Mouse (Mus musculus): Measurements from ENCODE around the gene Comt. TPM values are rescaled to one million over a fixed set of nuclear protein-coding genes. Genes with fewer than 3 reads are reported as not detected.

The Comt gene
- polyA plus RNA-seq, 1 experiment from 2014 or later, result 90.1 TPM

- Histone ChIP-seq H3K4me3 (ENCODE audit: low read depth, low read length) (peak overlapping the region; percentile 77), H3K36me3 (ENCODE audit: control insufficient read depth, insufficient read depth, low read length) (no peaks in the 10 kb centered on the region; the same call in 1 of the 2 replicates), H3K27me3 (ENCODE audit: control insufficient read depth, insufficient read depth, low read length) (no peaks in the 10 kb centered on the region), H3K27ac (ENCODE audit: low read depth, low read length) (peak overlapping the region; percentile 73; the same call in 1 of the 2 replicates), H3K9me3 (replicated peaks; ENCODE audit: control insufficient read depth, low read length) (no peaks in the 10 kb centered on the region), H3K9ac (ENCODE audit: low read depth, low read length) (peak overlapping the region; percentile 91), H3K4me1 (ENCODE audit: control insufficient read depth, insufficient read depth, low read length) (peaks cover 52% of the 10 kb centered on the region), H3K4me2 (peak overlapping the region; percentile 88)
- ATAC-seq (replicated peaks; ENCODE audit: insufficient number of reproducible peaks, low FRiP score, low TSS enrichment), result peak; percentile 84
- WGBS (ENCODE audit: insufficient replicate concordance), result under 1% methylated on average over 62 of the region's 63 CpGs
Measured at GRCm38 (mm10) chr16:18392469-18393426, 33.9 kb downstream of the Comt start.

DNA sequence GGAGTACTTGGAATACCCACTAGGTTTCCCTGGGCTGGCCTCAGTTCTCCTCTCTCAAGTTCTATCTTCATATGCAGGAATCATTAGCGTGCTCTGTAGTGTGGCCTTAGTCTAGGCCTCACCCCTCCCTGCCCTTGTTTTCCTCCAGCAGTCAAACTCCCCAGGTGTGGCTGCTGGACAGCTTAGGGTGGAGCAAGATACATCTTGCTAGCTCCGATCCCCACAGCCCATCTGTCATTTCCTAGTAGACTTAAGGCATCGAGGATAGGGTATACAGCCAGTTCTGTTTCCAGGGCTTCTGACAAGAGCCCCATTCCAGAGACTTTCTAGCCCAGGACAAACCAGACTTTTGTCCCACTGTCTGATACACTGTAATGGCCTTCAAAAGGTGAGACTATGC lies 34.9 kb downstream of the Comt start:
- H3K36me3 ChIP-seq (ENCODE audit: control insufficient read depth, insufficient read depth, low read length), result no peaks in the 10 kb centered on the region
- H3K9ac ChIP-seq (ENCODE audit: low read depth, low read length), result no peak overlapping the region
- H3K4me1 ChIP-seq (ENCODE audit: control insufficient read depth, insufficient read depth, low read length), result peaks cover 59% of the 10 kb centered on the region
- no peak for ATAC-seq (replicated peaks; ENCODE audit: insufficient number of reproducible peaks, low FRiP score, low TSS enrichment)
- no peak overlapping the region for H3K4me2 ChIP-seq
- H3K9me3 ChIP-seq (replicated peaks; ENCODE audit: control insufficient read depth, low read length), result no peaks in the 10 kb centered on the region
- no peak overlapping the region for H3K27ac ChIP-seq (ENCODE audit: low read depth, low read length)
- no peak overlapping the region for H3K4me3 ChIP-seq (ENCODE audit: low read depth, low read length)
- no peaks in the 10 kb centered on the region for H3K27me3 ChIP-seq (ENCODE audit: control insufficient read depth, insufficient read depth, low read length)
- WGBS (ENCODE audit: insufficient replicate concordance), result 84% methylated on average over 3 of the region's 3 CpGs

DNA sequence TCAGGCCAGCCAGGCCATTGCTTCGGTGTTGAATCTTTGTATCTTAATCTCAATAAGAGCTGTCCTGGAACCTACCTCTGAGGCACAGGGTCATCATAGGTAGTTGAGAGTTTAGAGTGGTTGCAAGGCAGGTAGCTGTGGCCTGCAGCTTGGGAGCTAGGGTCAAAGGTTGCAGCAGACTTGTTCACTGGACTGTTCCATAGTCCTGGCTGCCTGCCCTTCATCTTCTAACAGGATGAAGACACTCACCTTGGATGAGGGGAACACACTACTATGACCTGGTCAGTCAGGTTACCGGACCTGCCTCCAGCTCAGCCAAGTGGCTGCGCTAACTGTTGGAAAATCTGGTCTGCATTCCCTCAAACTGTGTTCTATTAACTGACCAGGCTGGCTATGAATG lies 35.5 kb downstream of the Comt start:
- no peak for ATAC-seq (replicated peaks; ENCODE audit: insufficient number of reproducible peaks, low FRiP score, low TSS enrichment)
- 89% methylated on average over 3 of the region's 3 CpGs for WGBS (ENCODE audit: insufficient replicate concordance)
- H3K4me1 ChIP-seq (ENCODE audit: control insufficient read depth, insufficient read depth, low read length), result peaks cover 53% of the 10 kb centered on the region
- no peak overlapping the region for H3K27ac ChIP-seq (ENCODE audit: low read depth, low read length)
- H3K9ac ChIP-seq (ENCODE audit: low read depth, low read length), result no peak overlapping the region
- H3K36me3 ChIP-seq (ENCODE audit: control insufficient read depth, insufficient read depth, low read length), result no peaks in the 10 kb centered on the region
- no peaks in the 10 kb centered on the region for H3K27me3 ChIP-seq (ENCODE audit: control insufficient read depth, insufficient read depth, low read length)
- H3K4me2 ChIP-seq, result no peak overlapping the region
- H3K4me3 ChIP-seq (ENCODE audit: low read depth, low read length), result no peak overlapping the region
- H3K9me3 ChIP-seq (replicated peaks; ENCODE audit: control insufficient read depth, low read length), result no peaks in the 10 kb centered on the region

- no peak for ATAC-seq (replicated peaks; ENCODE audit: insufficient number of reproducible peaks, low FRiP score, low TSS enrichment)
- Histone ChIP-seq H3K4me3 (ENCODE audit: low read depth, low read length) (no peak overlapping the region), H3K4me1 (ENCODE audit: control insufficient read depth, insufficient read depth, low read length) (peaks cover 48% of the 10 kb centered on the region), H3K27ac (ENCODE audit: low read depth, low read length) (no peak overlapping the region), H3K9ac (ENCODE audit: low read depth, low read length) (no peak overlapping the region), H3K36me3 (ENCODE audit: control insufficient read depth, insufficient read depth, low read length) (no peaks in the 10 kb centered on the region), H3K9me3 (replicated peaks; ENCODE audit: control insufficient read depth, low read length) (no peaks in the 10 kb centered on the region), H3K27me3 (ENCODE audit: control insufficient read depth, insufficient read depth, low read length) (no peaks in the 10 kb centered on the region), H3K4me2 (no peak overlapping the region)
- WGBS (ENCODE audit: insufficient replicate concordance), result 70% methylated on average over 6 of the region's 6 CpGs
Measured at GRCm38 (mm10) chr16:18390399-18390798, 36.3 kb downstream of the Comt start.

GRCm38 (mm10) chr16:18388583-18389435 lies 37.8 kb downstream of the Comt start:
- Histone ChIP-seq H3K4me2 (no peak overlapping the region), H3K9me3 (replicated peaks; ENCODE audit: control insufficient read depth, low read length) (no peaks in the 10 kb centered on the region), H3K27me3 (ENCODE audit: control insufficient read depth, insufficient read depth, low read length) (no peaks in the 10 kb centered on the region), H3K27ac (ENCODE audit: low read depth, low read length) (0 out of 2 replicates have a peak overlapping the region, but pooled peaks have one; percentile 22), H3K4me3 (ENCODE audit: low read depth, low read length) (no peak overlapping the region), H3K9ac (ENCODE audit: low read depth, low read length) (no peak overlapping the region), H3K36me3 (ENCODE audit: control insufficient read depth, insufficient read depth, low read length) (no peaks in the 10 kb centered on the region), H3K4me1 (ENCODE audit: control insufficient read depth, insufficient read depth, low read length) (peaks cover 33% of the 10 kb centered on the region)
- WGBS (ENCODE audit: insufficient replicate concordance), result 81% methylated on average over 14 of the region's 14 CpGs
- ATAC-seq (replicated peaks; ENCODE audit: insufficient number of reproducible peaks, low FRiP score, low TSS enrichment), result no peak

DNA sequence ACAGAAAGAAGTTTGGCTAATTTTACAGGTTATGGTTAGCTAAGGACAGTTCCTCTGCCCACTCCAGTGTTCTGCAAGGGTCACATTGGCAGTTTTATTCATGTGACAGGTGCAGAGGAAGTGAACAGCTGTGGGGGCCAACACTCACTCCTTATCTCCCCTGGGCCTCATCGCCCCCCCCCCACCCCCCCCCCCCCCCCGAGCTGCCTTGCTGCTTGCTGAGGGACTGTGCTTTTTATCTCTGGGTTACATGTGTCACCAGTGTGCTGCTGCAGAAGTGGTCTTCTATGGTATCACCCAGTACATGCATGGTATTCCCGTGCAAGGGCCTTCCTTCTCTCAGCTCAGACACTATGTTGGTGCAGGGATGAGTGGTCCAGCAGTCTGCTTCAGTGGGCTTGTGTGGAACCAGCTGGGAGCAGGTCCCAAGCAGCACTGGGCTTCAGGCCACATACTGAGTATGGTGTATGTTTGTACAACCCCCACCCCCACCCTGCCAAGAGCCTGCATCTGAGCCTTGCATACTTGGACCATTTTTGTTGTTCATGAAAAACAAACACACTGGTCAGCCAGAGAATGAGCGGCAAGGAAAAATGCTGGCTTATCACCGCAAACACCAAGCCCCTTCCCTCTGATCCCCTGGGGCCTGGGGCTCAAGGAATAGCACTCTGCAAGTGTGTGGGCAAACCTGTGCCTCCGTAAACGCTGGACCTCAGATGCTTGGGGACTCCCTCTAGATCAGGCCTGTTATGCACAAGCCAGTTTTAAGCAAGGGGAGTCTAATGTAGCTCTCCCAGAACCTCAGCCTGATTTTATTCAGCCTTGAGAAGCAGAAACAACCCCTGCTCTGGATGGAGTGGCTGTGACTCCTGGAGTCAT lies 38.7 kb downstream of the Comt start:
- Histone ChIP-seq H3K9me3 (replicated peaks; ENCODE audit: control insufficient read depth, low read length) (no peaks in the 10 kb centered on the region), H3K9ac (ENCODE audit: low read depth, low read length) (no peak overlapping the region; the same call in 1 of the 2 replicates), H3K4me1 (ENCODE audit: control insufficient read depth, insufficient read depth, low read length) (peaks cover 31% of the 10 kb centered on the region), H3K4me2 (peak overlapping the region; percentile 29; the same call in 1 of the 2 replicates), H3K36me3 (ENCODE audit: control insufficient read depth, insufficient read depth, low read length) (no peaks in the 10 kb centered on the region), H3K27me3 (ENCODE audit: control insufficient read depth, insufficient read depth, low read length) (no peaks in the 10 kb centered on the region), H3K4me3 (ENCODE audit: low read depth, low read length) (no peak overlapping the region), H3K27ac (ENCODE audit: low read depth, low read length) (0 out of 2 replicates have a peak overlapping the region, but pooled peaks have one; percentile 22)
- ATAC-seq (replicated peaks; ENCODE audit: insufficient number of reproducible peaks, low FRiP score, low TSS enrichment), result no peak
- WGBS (ENCODE audit: insufficient replicate concordance), result 24% methylated on average over 5 of the region's 7 CpGs

- no peak overlapping the region for H3K4me2 ChIP-seq
- H3K9ac ChIP-seq (ENCODE audit: low read depth, low read length), result no peak overlapping the region
- no peak overlapping the region for H3K27ac ChIP-seq (ENCODE audit: low read depth, low read length)
- no peaks in the 10 kb centered on the region for H3K9me3 ChIP-seq (replicated peaks; ENCODE audit: control insufficient read depth, low read length)
- H3K4me1 ChIP-seq (ENCODE audit: control insufficient read depth, insufficient read depth, low read length), result peaks cover 28% of the 10 kb centered on the region
- WGBS (ENCODE audit: insufficient replicate concordance), result 47% methylated on average over 3 of the region's 3 CpGs
- H3K4me3 ChIP-seq (ENCODE audit: low read depth, low read length), result no peak overlapping the region
- H3K36me3 ChIP-seq (ENCODE audit: control insufficient read depth, insufficient read depth, low read length), result no peaks in the 10 kb centered on the region
- ATAC-seq (replicated peaks; ENCODE audit: insufficient number of reproducible peaks, low FRiP score, low TSS enrichment), result no peak
- no peaks in the 10 kb centered on the region for H3K27me3 ChIP-seq (ENCODE audit: control insufficient read depth, insufficient read depth, low read length)
Measured at GRCm38 (mm10) chr16:18386972-18387371, 39.7 kb downstream of the Comt start.

GRCm38 (mm10) chr16:18386451-18386850 lies 40.2 kb downstream of the Comt start:
- Histone ChIP-seq H3K4me3 (ENCODE audit: low read depth, low read length) (no peak overlapping the region), H3K27me3 (ENCODE audit: control insufficient read depth, insufficient read depth, low read length) (no peaks in the 10 kb centered on the region), H3K4me1 (ENCODE audit: control insufficient read depth, insufficient read depth, low read length) (peaks cover 30% of the 10 kb centered on the region), H3K9ac (ENCODE audit: low read depth, low read length) (no peak overlapping the region), H3K9me3 (replicated peaks; ENCODE audit: control insufficient read depth, low read length) (no peaks in the 10 kb centered on the region), H3K4me2 (no peak overlapping the region), H3K27ac (ENCODE audit: low read depth, low read length) (no peak overlapping the region), H3K36me3 (ENCODE audit: control insufficient read depth, insufficient read depth, low read length) (no peaks in the 10 kb centered on the region)
- 77% methylated on average over 7 of the region's 7 CpGs for WGBS (ENCODE audit: insufficient replicate concordance)
- ATAC-seq (replicated peaks; ENCODE audit: insufficient number of reproducible peaks, low FRiP score, low TSS enrichment), result no peak

Measured in heart, embryonic 11.5 days (tissue).